Mouse (Mus musculus): Measurements from ENCODE around the gene Wnk1. TPM values are rescaled to one million over a fixed set of nuclear protein-coding genes. Genes with fewer than 3 reads are reported as not detected.

Wnk1 gene
- total RNA-seq, 2 experiments from 2014 or later: 145 to 157 TPM

GRCm38 (mm10) chr6:119922136-119922535 lies 116.3 kb downstream of the Wnk1 start:
- DNase-seq (ENCODE audit: low spot score in 2 of 2): no peak
- intact Hi-C loops (cut with DNase I): loop anchor here (5.0 kb wide), 2 partner anchors 130 to 435 kb away; no protein-coding TSS in a partner anchor

DNA sequence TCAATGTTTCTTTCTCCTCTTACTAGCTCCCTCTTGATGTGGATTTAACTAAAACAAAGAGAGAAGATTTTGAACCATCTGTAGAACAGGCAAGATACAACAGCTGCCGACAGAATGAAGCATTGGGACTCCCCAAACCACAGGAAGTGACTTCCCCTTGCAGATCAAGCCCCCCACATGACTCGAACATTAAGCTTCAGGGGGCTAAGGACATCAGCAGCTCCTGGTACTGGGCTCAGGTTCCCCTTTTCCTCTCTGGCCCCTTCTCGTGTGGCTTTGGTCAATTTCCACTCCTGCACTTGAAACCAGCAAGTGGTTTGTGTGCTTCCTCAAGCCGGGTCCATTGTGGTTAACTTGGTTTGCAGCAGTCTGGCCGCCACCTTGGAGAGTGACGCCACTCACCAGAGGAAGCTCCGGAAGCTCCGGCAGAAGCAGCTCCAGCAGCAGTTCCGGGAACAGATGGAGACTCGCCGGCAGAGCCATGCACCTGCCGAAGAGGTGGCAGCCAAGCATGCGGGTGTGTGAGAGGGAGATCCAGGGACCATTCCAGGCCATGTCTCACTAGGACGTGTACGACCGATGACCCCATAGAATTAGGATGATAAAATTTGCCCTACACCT lies 119.8 kb downstream of the Wnk1 start:
- intact Hi-C loops (cut with DNase I): no loop called here
- DNase-seq (ENCODE audit: low spot score in 2 of 2): peak; percentile 20 to 34

DNA sequence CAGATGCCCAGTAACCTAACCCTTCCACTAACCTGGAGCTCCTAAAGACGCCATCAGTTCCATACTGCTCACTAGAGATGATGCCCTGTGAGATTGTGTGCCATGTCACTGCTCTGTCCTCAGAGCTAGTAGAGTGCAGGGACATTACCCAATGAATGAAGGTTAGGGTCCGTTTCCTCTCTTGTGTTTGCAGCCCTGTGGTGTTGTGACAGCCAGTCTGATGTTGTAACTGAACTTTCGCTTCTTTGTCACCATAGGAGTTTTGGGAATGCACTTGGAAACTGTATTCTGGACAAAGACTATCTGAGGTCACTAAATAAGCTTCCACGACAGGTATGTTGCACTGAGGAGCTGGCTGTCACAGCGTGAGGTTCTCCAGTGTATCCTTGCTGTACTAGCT lies 122.8 kb downstream of the Wnk1 start:
- intact Hi-C loops (cut with DNase I): no loop called here
- DNase-seq (ENCODE audit: low spot score in 2 of 2): no peak

- DNase-seq (ENCODE audit: low spot score in 2 of 2): no peak
- intact Hi-C loops (cut with DNase I): no loop called here
These were observed 126.4 kb downstream of the Wnk1 start for GRCm38 (mm10) chr6:119912046-119912445.

- DNase-seq (ENCODE audit: low spot score in 2 of 2): no peak
- intact Hi-C loops (cut with DNase I): no loop called here
These were observed 133.0 kb downstream of the Wnk1 start for GRCm38 (mm10) chr6:119905461-119905860.

DNA sequence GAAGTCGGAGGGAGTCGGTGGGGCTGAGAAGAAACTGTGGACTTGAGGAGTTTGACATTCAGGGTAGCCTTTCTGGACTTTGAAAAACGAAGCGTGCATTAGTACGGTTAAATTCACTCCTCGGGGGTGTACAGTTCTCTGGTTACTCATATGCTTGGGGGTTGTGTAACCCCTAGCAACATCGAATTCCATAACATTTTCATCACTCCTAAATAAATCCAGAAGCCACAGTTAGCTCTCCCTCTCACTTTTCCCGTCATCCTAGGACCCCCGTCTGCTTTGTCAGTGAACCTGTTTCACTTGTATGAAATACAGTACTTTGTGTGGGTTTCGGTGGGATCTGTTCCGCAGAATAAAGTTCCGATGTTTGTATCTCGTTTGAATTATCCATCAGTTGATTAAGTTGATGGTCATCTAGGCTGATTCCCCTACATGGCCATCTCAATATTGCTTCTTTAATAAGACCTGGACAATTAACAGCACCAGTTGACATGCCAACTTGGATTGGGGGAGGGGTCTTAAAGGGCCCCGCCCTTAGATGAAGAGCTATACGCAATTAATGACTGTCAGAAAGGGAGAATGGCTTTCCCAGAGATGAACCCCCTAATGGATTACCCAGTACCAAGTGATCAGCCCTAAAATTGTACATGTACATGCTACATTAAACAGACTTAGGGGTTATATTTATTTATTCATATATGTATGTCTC lies 135.2 kb downstream of the Wnk1 start:
- intact Hi-C loops (cut with DNase I): loop anchor here (2.0 to 5.0 kb wide), 3 partner anchors 54 to 416 kb away; partner anchors contain the start of gene Erc1
- no peak for DNase-seq (ENCODE audit: low spot score in 2 of 2)

DNA sequence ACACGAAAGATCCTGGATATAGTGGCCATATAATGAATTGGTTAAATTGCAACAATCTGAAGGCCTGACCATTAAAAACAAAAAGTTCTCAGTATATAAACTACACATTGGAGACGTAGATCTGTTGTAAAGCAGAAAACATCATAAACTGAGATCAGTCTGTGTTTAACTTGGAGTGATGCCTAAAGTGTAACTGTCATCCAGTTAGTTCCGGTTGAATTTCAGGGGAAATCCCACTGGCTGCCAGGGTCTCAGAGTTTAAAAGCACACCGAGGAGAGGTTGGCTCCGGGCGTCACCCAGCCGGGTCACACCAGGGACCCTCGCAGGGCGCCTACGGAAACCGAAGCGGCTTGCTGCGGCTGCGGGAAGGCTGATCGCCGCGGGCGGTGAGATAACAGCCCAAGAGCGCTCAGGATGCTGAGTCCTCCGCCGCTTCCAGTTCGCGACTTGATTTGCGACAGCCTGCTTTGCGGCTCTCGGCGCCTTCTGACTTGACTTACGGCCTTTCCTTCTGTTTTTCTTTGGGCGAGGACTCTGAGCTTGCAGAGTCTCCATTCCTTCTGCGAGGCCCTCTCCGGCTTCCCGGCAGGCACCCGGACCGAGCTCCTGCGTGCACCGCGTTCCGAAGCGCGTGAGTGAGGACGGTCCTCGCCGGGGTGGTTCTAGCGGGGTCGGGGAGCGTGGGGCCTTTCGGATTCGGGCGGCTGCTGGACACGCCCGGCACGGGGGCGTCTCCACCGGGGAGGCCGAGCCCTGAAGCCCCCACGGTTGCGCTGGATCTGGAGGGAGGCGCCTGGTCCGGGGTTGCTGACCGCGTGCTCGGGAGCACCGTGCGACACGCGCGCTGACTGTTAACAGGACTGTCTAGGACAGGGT lies 136.0 kb downstream of the Wnk1 start, which contains the start of gene Rad52:
TSS of gene Rad52 (plus strand) at position 495 of the 877 bp plus-strand sequence.
- peak; percentile 91 to 92 for DNase-seq (ENCODE audit: low spot score in 2 of 2)
- intact Hi-C loops (cut with DNase I): loop anchor here (2.0 to 5.0 kb wide), 3 partner anchors 54 to 415 kb away; partner anchors contain the start of gene Erc1

DNA sequence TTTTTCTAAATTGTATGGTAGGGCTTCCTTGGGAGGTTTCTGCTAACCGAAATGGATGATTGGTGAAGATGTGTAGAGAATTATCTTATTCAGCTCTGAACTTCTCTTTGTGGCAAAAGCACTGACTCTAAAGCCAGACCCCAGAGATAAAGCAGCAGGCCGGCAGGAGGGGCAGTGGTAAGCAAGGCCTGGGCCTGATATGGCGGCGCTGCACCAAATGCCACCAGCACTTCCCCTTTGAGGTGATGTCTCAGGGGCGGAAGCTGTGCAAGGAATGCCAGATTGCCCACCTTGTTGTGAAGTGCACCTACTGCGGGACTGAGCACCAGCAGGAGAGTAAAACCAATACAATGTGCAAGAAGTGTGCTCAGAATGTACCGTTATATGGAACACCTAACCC lies 145.8 kb downstream of the Wnk1 start:
- intact Hi-C loops (cut with DNase I): no loop called here
- no peak for DNase-seq (ENCODE audit: low spot score in 2 of 2)

- intact Hi-C loops (cut with DNase I): no loop called here
- DNase-seq (ENCODE audit: low spot score in 2 of 2): no peak
These were observed 155.3 kb downstream of the Wnk1 start for GRCm38 (mm10) chr6:119883151-119883550.

Small RNA genes within 50 kb of the gene (microRNA-seq; reads per million reads assigned to microRNA genes)
- 0 reads per million in 2 experiments for gene Mir706

Other genes starting within 250 kb of the Wnk1 start
- 10 to 100 TPM; 89.8 to 89.9 TPM for gene Erc1, start 190.5 kb downstream of the Wnk1 start, total RNA-seq (2021)
- gene Rad52, start 136.0 kb downstream of the Wnk1 start, total RNA-seq (2021): 10 to 100 TPM; 27.4 to 31.5 TPM
- gene Ninj2, start 54.7 kb upstream of the Wnk1 start, total RNA-seq (2021): under 1 TPM; 0.59 to 0.68 TPM

All from left cerebral cortex, postnatal 14 days (tissue).